Mouse (Mus musculus) intestine, postnatal 0 days (tissue): ENCODE measurements around the gene Doc2g. TPM values are rescaled to one million over a fixed set of nuclear protein-coding genes. Genes with fewer than 3 reads are reported as not detected.
"Not testable (repeated sequence)": the region's sequence is repeated elsewhere in the genome, so short reads cannot be mapped to it uniquely, and the experiment has no call there.

Experiments
- ATAC-seq: fragments of 200-750 bp; cut with Nextera tagmentation; 2 replicates; pipeline ENCODE4 v1.8.0; 2017; ENCODE audit warnings: mild to moderate bottlenecking, moderate TSS enrichment, moderate library complexity
- H3K27ac ChIP-seq: fragments of 300-500 bp; sonication (generic); 2 replicates; pipeline ENCODE4 v1.5.1; 2014; ENCODE audit warnings: mild to moderate bottlenecking, low read depth, low read length, moderate library complexity
- H3K27me3 ChIP-seq: fragments of 300-500 bp; sonication (generic); replicated peaks from 2 replicates; pipeline ENCODE4 v1.6.1; 2014; ENCODE audit warnings: low read length, mixed read lengths; ENCODE audit not compliant: control insufficient read depth, insufficient read depth
- H3K36me3 ChIP-seq: fragments of 300-500 bp; sonication (generic); 2 replicates; pipeline ENCODE4 v1.6.1; 2014; ENCODE audit warnings: mild to moderate bottlenecking, moderate library complexity; ENCODE audit not compliant: control insufficient read depth, insufficient read depth
- H3K4me1 ChIP-seq: fragments of 300-500 bp; sonication (generic); replicated peaks from 2 replicates; pipeline ENCODE4 v1.6.1; 2014; ENCODE audit warnings: antibody characterized with exemption, low read length, mixed read lengths; ENCODE audit not compliant: control insufficient read depth, insufficient read depth
- H3K4me2 ChIP-seq: fragments of 300-500 bp; sonication (generic); replicated peaks from 2 replicates; pipeline ENCODE4 v1.6.1; 2014; ENCODE audit warnings: low read depth, mild to moderate bottlenecking, moderate library complexity
- H3K4me3 ChIP-seq: fragments of 300-500 bp; sonication (generic); 2 replicates; pipeline ENCODE4 v1.5.1; 2014; ENCODE audit warnings: low read depth, low read length
- H3K9ac ChIP-seq: fragments of 300-500 bp; sonication (generic); 2 replicates; pipeline ENCODE4 v1.6.1; 2014; ENCODE audit warnings: mild to moderate bottlenecking, low read depth, low read length
- H3K9me3 ChIP-seq: fragments of 300-500 bp; sonication (generic); 2 replicates; pipeline ENCODE4 v1.6.1; 2016; ENCODE audit warnings: mixed run types; ENCODE audit not compliant: control insufficient read depth
- CTCF ChIP-seq: sonication (generic); IDR thresholded peaks from 2 replicates; pipeline ENCODE4 v1.5.1; 2016; ENCODE audit warnings: low read depth, mild to moderate bottlenecking, control low read depth, antibody characterized with exemption, moderate library complexity
- WGBS: fragments of 180-500 bp; shearing (Covaris S2); extraction: QIAGEN DNeasy Blood & Tissue Kit; methylation state at CpG from one replicate; pipeline ENCODE4 v1.1.7; 2014; 5-methylcytosine and 5-hydroxymethylcytosine counted together
- polyA plus RNA-seq: library from polyadenylated mRNA; unstranded; fragments of >200 nt; fragmentation: Nextera tagmentation; extraction: Ambion mirVana; gene quantifications from 2 replicates; pipeline ENCODE4 v1.2.1, GENCODE M21; 2015

The Doc2g gene
- polyA plus RNA-seq, 1 experiment from 2014 or later = 0.64 TPM

DNA sequence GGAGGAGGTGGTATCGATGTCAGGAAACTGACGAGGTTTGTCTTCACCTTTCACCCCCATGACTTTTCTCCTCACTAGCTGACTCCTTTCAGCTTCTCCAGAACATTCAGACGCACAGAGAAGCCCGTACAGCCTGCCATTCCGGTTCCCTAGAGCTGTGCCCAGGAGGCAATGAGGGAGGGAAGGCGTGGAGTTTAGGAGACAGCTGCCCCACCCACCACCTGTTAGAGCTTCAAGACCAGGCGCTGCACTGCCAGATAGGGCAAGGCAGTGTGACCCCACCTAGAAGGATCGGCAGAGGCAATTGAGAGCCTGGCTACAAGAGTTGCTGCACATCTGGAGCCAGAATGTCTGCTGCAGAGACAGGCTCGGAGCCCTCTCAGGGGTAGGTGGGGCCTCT lies 30.9 kb upstream of the Doc2g start, which contains the start of gene Aldh3b2:
Gene Aldh3b2 (plus strand): TSS at position 100 of the 400 bp plus-strand sequence.
- ATAC-seq = peak; percentile 78
- H3K9ac ChIP-seq = peak within 1 kb of the TSS; percentile 31; the same call in 1 of the 2 replicates
- no peaks in the 10 kb centered on the region for H3K36me3 ChIP-seq
- no peaks in the 10 kb centered on the region for H3K9me3 ChIP-seq
- WGBS = 17% methylated on average over 9 of the region's 9 CpGs
- H3K27ac ChIP-seq = no peak within 1 kb of the TSS
- H3K4me1 ChIP-seq = no peaks in the 10 kb centered on the region; the same call in 1 of the 2 replicates
- H3K27me3 ChIP-seq = no peaks in the 10 kb centered on the region
- no peak within 1 kb of the TSS for H3K4me2 ChIP-seq
- TF ChIP-seq CTCF = no peak
- H3K4me3 ChIP-seq = no peak within 1 kb of the TSS

DNA sequence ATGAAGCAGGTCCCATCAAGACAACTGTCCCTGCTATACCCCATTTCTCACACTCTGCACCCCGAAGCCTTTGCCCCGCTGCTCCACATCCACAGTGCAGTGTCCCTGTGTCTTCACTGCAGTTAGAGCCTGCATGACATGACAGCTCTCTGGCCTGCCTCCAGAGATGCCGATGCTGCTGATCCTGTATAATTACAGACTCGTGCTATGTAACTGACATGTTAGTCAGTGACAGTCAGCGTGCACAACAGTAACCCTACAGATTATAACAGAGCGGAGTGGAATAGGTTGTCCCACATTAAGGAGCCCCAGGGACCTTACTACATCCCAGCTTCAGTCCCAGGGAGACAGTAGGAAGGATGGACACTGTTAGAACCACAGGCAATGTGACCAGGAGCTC lies 28.5 kb upstream of the Doc2g start:
- not testable (repeated sequence) for H3K36me3 ChIP-seq, H3K27ac ChIP-seq, H3K4me3 ChIP-seq, ATAC-seq, H3K4me2 ChIP-seq, H3K27me3 ChIP-seq, H3K9me3 ChIP-seq, H3K4me1 ChIP-seq, H3K9ac ChIP-seq
- 84% methylated on average over 6 of the region's 6 CpGs for WGBS

DNA sequence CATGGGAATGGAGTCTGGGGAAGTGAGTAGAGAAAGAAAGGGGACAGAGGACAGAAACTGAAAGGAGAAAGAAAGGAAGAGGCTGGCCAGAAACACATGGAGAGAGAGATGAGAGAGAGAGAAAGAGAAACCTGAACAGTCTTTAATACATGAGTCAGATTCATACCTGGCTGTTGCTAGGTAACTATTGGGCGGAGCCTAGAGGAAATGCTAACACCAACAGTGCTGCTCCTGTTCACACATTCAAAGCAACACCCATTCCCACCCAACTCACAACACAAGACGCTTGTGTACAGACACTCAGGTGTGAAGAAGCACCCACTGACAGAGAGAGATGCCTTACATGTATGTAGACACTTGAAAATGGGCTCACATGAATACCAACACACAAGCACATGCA lies 27.2 kb upstream of the Doc2g start:
- H3K4me1 ChIP-seq = no peaks in the 10 kb centered on the region; the same call in 1 of the 2 replicates
- TF ChIP-seq CTCF = no peak
- no peaks in the 10 kb centered on the region for H3K27me3 ChIP-seq
- no peaks in the 10 kb centered on the region for H3K36me3 ChIP-seq
- 54% methylated on average over 2 of the region's 2 CpGs for WGBS
- no peak overlapping the region for H3K4me2 ChIP-seq
- H3K4me3 ChIP-seq = no peak overlapping the region
- H3K9ac ChIP-seq = no peak overlapping the region
- H3K27ac ChIP-seq = no peak overlapping the region
- H3K9me3 ChIP-seq = no peaks in the 10 kb centered on the region
- ATAC-seq = no peak

DNA sequence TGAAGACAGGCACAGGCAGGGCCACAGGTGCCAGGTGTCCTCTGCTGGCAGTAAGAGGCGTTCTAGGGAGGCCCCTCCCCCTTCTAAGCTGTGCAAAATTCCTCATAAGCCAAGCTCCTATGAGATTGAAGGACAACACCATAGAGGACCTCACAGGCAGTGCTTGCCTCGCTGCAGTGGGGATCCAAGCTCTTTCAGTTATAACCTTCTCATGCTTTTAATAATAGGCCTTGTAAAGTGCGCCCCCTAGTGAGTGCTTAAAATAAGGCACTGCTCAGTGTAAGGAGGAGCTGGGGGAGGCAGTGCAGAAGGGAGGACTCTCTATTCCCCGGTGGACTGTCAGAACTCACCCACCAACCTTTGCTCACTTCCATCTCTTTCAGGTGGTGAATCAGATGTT lies 22.8 kb upstream of the Doc2g start:
- Histone ChIP-seq H3K9ac (no peak overlapping the region), H3K27me3 (no peaks in the 10 kb centered on the region), H3K9me3 (no peaks in the 10 kb centered on the region), H3K4me3 (no peak overlapping the region), H3K36me3 (no peaks in the 10 kb centered on the region), H3K4me2 (no peak overlapping the region), H3K4me1 (no peaks in the 10 kb centered on the region; the same call in 1 of the 2 replicates), H3K27ac (no peak overlapping the region)
- WGBS = 13% methylated on average over 4 of the region's 4 CpGs
- peak; percentile 94 for TF ChIP-seq CTCF
- peak; percentile 66 for ATAC-seq

DNA sequence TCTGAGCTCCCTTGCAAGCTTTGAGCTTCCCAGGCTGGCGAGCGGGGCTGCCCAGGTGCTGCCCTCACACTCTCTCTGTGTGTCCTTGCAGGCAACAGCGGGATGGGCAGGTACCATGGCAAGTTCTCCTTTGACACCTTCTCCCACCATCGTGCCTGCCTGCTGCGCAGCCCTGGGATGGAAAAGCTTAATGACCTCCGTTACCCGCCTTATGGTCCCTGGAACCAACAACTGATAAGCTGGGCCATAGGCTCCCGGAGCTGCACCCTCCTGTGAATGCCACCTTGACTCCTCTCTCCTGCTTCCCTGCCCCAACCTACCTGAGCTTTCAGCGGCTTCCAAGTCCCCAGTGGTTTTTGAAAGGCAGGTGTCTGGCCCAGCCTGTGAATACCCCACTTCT lies 22.2 kb upstream of the Doc2g start:
- 61% methylated on average over 9 of the region's 9 CpGs for WGBS
- no peak for ATAC-seq

DNA sequence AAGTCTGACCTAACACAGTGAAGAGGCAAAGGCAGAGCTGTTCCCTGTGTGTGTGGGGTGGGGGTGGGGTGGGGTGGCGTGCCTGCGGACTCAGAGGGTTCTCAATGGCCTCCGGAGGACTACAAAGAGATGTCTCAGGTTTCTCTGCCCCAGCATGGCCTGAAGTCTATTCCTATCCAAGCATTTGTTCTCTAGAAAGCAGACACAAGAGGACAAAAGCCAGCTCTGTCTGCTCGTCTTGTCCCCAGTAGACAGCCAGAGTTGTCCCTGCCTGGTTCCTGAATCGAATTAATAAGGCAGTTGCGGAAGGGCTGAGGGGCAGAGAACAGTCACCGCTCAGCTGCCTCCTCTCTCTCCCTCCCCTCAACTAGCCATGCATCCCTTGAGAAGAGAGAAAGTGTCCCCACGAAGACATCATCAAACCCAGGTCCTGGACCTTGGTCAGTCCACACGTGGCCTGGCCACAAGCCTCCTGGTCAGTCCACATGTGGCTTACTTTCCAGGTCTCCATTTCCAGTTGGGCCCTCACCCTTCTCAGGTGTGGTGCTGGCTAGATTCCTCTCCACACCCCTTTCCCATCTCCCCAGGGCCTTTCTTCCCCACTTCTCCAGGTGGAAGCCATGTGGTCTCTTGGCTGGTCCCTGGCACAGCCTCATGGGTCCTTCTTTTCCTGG lies 19.4 kb upstream of the Doc2g start:
- no peaks in the 10 kb centered on the region for H3K36me3 ChIP-seq
- no peaks in the 10 kb centered on the region for H3K27me3 ChIP-seq
- TF ChIP-seq CTCF = no peak
- H3K4me2 ChIP-seq = no peak overlapping the region
- H3K4me3 ChIP-seq = no peak overlapping the region
- H3K4me1 ChIP-seq = peaks cover 9% of the 10 kb centered on the region; the same call in 1 of the 2 replicates
- H3K9ac ChIP-seq = no peak overlapping the region
- no peak for ATAC-seq
- 64% methylated on average over 9 of the region's 9 CpGs for WGBS
- no peak overlapping the region for H3K27ac ChIP-seq
- H3K9me3 ChIP-seq = no peaks in the 10 kb centered on the region

More for the DNA sequence above, 22.2 kb upstream of the Doc2g start:
- no peaks in the 10 kb centered on the region for H3K9me3 ChIP-seq
- peaks cover 3% of the 10 kb centered on the region; the same call in 1 of the 2 replicates for H3K4me1 ChIP-seq
- no peak overlapping the region for H3K27ac ChIP-seq
- no peak overlapping the region for H3K4me3 ChIP-seq
- no peak for TF ChIP-seq CTCF
- H3K9ac ChIP-seq = no peak overlapping the region
- no peaks in the 10 kb centered on the region for H3K27me3 ChIP-seq
- no peak overlapping the region for H3K4me2 ChIP-seq
- no peaks in the 10 kb centered on the region for H3K36me3 ChIP-seq
